Mouse (Mus musculus) liver, embryonic 15.5 days (tissue): ENCODE measurements around the gene Plxdc1. TPM values are rescaled to one million over a fixed set of nuclear protein-coding genes. Genes with fewer than 3 reads are reported as not detected.

ENCODE experiments used
- ATAC-seq: fragments of 200-750 bp; cut with Nextera tagmentation; 2 replicates; pipeline ENCODE4 v1.8.0; 2017; ENCODE audit warnings: moderate number of reproducible peaks, mild to moderate bottlenecking, moderate library complexity; ENCODE audit not compliant: insufficient read depth
- H3K27ac ChIP-seq: fragments of 300-500 bp; sonication (generic); replicated peaks from 2 replicates; pipeline ENCODE4 v1.5.1; 2015; ENCODE audit warnings: mild to moderate bottlenecking, inconsistent platforms
- H3K27me3 ChIP-seq: fragments of 300-500 bp; sonication (generic); 2 replicates; pipeline ENCODE4 v1.6.1; 2015; ENCODE audit warnings: mild to moderate bottlenecking, inconsistent platforms
- H3K36me3 ChIP-seq: fragments of 300-500 bp; sonication (generic); replicated peaks from 2 replicates; pipeline ENCODE4 v1.6.1; 2015; ENCODE audit warnings: moderate library complexity, mild to moderate bottlenecking, inconsistent platforms
- H3K4me1 ChIP-seq: fragments of 300-500 bp; sonication (generic); replicated peaks from 2 replicates; pipeline ENCODE4 v1.6.1; 2015; ENCODE audit warnings: inconsistent platforms
- H3K4me2 ChIP-seq: fragments of 300-500 bp; sonication (generic); 2 replicates; pipeline ENCODE4 v1.6.1; 2015; ENCODE audit warnings: moderate library complexity, mild to moderate bottlenecking, inconsistent platforms
- H3K4me3 ChIP-seq: fragments of 300-500 bp; sonication (generic); replicated peaks from 2 replicates; pipeline ENCODE4 v1.5.1; 2015; ENCODE audit warnings: mild to moderate bottlenecking, inconsistent platforms
- H3K9ac ChIP-seq: fragments of 300-500 bp; sonication (generic); 2 replicates; pipeline ENCODE4 v1.6.1; 2015; ENCODE audit warnings: moderate library complexity, mild to moderate bottlenecking, inconsistent platforms
- H3K9me3 ChIP-seq: fragments of 300-500 bp; sonication (generic); replicated peaks from 2 replicates; pipeline ENCODE4 v1.6.1; 2016; ENCODE audit warnings: inconsistent platforms
- WGBS: fragments of 180-500 bp; shearing (Covaris S2); methylation state at CpG from one replicate; pipeline ENCODE4 v1.1.7; 2015; ENCODE audit warnings: mixed read lengths; ENCODE audit not compliant: insufficient replicate concordance; 5-methylcytosine and 5-hydroxymethylcytosine counted together
- polyA plus RNA-seq: library from polyadenylated mRNA; unstranded; fragments of >200 nt; fragmentation: Nextera tagmentation; extraction: Ambion mirVana; gene quantifications from 2 replicates; pipeline ENCODE4 v1.2.1, GENCODE M21; 2015

Gene Plxdc1
- polyA plus RNA-seq, 1 experiment from 2014 or later = 0.75 TPM

DNA sequence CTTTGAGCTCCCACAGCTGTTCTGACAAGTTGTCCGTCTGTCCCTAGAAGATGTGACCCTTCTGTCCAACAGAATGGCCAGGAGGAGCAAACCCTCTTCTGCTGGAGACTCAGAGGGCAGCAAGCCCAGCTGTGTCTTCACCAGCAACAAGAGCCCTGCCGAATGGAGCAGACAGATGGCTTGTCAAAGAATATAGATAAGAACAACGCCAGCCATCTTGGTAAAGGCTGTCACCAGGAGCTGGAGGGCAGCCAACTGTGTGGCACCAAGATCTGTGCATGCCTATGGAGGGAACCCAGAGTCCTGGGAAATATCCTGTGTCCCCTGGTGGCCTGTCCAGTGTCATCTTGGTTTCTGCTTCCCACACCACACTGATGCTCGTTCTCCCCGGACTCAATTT, 78.3 kb downstream of the Plxdc1 start:
- 47% methylated on average over 5 of the region's 5 CpGs for WGBS
- Histone ChIP-seq H3K27ac (no peak overlapping the region), H3K9me3 (no peaks in the 10 kb centered on the region), H3K4me2 (no peak overlapping the region), H3K9ac (no peak overlapping the region), H3K27me3 (no peaks in the 10 kb centered on the region; the same call in none of the 2 replicates), H3K4me3 (no peak overlapping the region), H3K36me3 (no peaks in the 10 kb centered on the region), H3K4me1 (no peaks in the 10 kb centered on the region)
- no peak for ATAC-seq

DNA sequence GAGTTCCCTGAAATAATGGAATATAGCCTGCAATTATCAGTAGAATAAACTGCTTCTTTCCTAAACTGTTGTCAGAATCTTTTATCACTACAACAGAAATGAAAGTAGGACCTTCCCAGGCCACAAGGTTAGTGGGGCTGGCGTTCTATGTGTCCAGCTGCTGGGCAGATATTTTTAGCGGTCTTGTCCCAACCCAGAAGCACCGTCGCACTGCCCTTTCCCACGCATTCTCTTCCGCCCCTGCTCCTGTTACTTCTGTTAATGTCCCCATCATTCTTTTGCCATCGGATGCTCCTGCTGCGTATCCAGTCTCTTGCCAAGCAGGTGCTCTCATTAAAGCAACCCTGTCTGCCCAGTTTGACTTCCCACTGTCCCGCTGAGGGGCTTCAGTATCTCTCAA, 79.3 kb downstream of the Plxdc1 start:
- H3K27ac ChIP-seq = no peak overlapping the region
- 73% methylated on average over 9 of the region's 9 CpGs for WGBS
- no peaks in the 10 kb centered on the region for H3K9me3 ChIP-seq
- H3K4me2 ChIP-seq = no peak overlapping the region
- no peaks in the 10 kb centered on the region for H3K36me3 ChIP-seq
- ATAC-seq = no peak
- H3K4me1 ChIP-seq = no peaks in the 10 kb centered on the region
- H3K27me3 ChIP-seq = no peaks in the 10 kb centered on the region; the same call in none of the 2 replicates
- H3K9ac ChIP-seq = no peak overlapping the region
- no peak overlapping the region for H3K4me3 ChIP-seq

DNA sequence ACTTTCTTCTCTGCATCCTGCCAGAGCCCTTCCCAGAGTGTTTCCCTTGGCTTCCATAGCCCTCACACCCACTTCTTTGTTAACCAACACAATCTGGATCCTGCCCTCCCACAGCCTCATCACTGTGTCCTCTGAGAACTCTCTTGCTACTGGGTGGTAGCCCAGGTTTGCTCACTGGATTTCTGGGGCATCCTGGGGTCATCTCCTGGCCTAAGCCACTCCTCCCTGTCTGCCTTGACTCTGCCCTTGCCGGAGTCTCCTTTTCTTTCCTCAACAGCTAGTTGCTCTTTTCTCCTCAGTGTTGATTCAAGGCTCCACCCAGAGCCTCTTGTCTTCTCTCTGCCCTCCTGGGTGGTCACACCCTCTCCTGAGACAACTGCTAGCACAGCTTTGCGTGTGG, 80.3 kb downstream of the Plxdc1 start:
- Histone ChIP-seq H3K9ac (no peak overlapping the region), H3K27me3 (peaks cover under 1% of the 10 kb centered on the region), H3K9me3 (no peaks in the 10 kb centered on the region), H3K4me2 (no peak overlapping the region), H3K27ac (no peak overlapping the region), H3K4me1 (no peaks in the 10 kb centered on the region), H3K36me3 (no peaks in the 10 kb centered on the region), H3K4me3 (no peak overlapping the region)
- 62% methylated on average over 2 of the region's 2 CpGs for WGBS
- no peak for ATAC-seq

DNA sequence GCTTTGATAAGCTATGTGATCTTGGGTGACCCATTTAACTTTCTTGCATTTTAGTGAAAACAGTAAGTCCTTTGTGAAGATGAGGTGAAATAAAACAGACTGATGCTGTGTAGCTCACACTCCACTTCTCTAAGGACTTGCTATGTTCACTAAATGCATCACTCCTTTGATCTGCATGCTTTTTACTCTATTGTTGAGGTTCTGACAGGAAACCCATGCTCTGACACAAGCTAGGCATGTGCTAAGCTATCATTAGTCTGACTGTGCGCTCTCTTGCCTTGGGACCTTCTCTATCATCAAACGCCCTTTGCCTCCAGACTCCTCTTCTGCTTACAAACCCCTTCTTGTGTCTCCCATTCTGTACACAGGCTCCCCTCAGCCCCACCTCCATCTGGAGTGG, 80.7 kb downstream of the Plxdc1 start:
- Histone ChIP-seq H3K36me3 (no peaks in the 10 kb centered on the region), H3K27ac (no peak overlapping the region), H3K9me3 (no peaks in the 10 kb centered on the region), H3K9ac (no peak overlapping the region), H3K4me2 (no peak overlapping the region), H3K27me3 (peaks cover 4% of the 10 kb centered on the region), H3K4me1 (no peaks in the 10 kb centered on the region), H3K4me3 (no peak overlapping the region)
- no peak for ATAC-seq
- WGBS = 62% methylated on average over 2 of the region's 2 CpGs

DNA sequence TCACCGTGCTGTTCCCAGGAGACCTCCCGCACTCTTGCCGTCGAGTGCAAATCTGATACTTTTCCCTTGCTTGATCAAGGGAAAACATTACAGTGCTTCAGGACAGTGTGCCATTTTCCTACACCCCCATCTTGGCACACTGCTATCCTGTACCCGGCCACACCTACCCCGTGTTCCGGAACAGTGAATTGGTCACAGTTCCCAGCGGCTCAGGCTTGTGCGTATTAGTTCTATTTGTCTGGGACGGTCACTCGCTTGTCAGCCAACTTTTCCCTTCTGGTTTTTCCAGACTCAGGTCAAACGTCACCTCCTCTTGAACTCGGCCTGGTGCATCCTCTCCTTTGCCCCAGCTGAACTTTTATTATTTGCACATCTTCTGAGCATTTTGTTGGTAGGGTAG, 81.4 kb downstream of the Plxdc1 start:
- no peak overlapping the region for H3K4me2 ChIP-seq
- WGBS = 77% methylated on average over 13 of the region's 13 CpGs

DNA sequence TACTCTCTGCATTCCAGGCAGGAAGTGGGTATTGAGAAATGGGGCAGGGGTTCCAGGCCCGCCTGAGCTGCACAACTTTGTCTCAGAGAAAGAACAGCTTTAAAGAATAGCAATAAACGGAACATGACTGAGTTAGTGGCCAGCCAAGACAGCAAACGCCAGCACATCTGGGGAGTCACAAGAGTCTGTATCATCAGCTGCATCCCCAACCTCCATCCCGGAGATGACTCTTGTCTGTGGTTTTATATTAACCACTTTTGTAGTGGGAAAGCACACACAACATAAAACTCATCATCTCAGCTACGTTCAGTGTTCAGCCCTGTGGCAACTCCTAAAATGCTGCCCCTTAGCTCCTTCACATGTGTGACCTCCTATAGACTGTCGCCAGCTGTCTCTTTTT, 84.4 kb downstream of the Plxdc1 start:
- no peak overlapping the region for H3K4me3 ChIP-seq
- 50% methylated on average over 6 of the region's 6 CpGs for WGBS
- no peaks in the 10 kb centered on the region for H3K4me1 ChIP-seq
- H3K27ac ChIP-seq = no peak overlapping the region
- no peak overlapping the region for H3K9ac ChIP-seq
- H3K9me3 ChIP-seq = no peaks in the 10 kb centered on the region
- H3K36me3 ChIP-seq = no peaks in the 10 kb centered on the region
- no peak overlapping the region for H3K4me2 ChIP-seq
- H3K27me3 ChIP-seq = peaks cover 10% of the 10 kb centered on the region
- ATAC-seq = no peak

More for the DNA sequence above, 81.4 kb downstream of the Plxdc1 start:
- Histone ChIP-seq H3K4me1 (no peaks in the 10 kb centered on the region), H3K27me3 (peaks cover 10% of the 10 kb centered on the region), H3K4me3 (no peak overlapping the region), H3K36me3 (no peaks in the 10 kb centered on the region), H3K27ac (no peak overlapping the region), H3K9me3 (no peaks in the 10 kb centered on the region), H3K9ac (no peak overlapping the region)
- ATAC-seq = no peak

DNA sequence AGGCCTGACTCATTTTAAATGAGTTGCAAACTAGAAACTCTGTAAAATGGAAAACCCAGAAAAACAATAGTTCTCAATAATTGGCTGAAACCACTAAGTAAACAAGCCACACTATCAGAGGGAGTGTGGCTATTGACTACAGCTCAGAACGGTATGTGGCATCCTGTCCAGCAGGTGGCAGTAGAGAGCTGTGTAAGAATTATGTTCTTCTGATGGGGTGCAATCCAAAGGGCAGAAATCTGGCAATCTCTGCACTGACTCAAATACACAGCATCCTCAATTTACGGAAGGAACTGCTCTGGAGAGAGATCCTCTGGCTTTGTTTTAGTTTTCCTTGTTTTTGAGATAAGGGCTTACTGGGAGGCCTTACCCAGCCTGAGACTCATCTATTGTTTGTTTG, 86.4 kb downstream of the Plxdc1 start:
- H3K9ac ChIP-seq = no peak overlapping the region
- no peak overlapping the region for H3K27ac ChIP-seq
- no peaks in the 10 kb centered on the region for H3K36me3 ChIP-seq
- WGBS = 0% methylated on average over 2 of the region's 2 CpGs
- ATAC-seq = no peak
- H3K4me3 ChIP-seq = no peak overlapping the region
- no peaks in the 10 kb centered on the region for H3K9me3 ChIP-seq
- no peak overlapping the region for H3K4me2 ChIP-seq
- 0 out of 2 replicates have a peak, but pooled peaks cover 10% of the 10 kb centered on the region for H3K27me3 ChIP-seq
- H3K4me1 ChIP-seq = no peaks in the 10 kb centered on the region

DNA sequence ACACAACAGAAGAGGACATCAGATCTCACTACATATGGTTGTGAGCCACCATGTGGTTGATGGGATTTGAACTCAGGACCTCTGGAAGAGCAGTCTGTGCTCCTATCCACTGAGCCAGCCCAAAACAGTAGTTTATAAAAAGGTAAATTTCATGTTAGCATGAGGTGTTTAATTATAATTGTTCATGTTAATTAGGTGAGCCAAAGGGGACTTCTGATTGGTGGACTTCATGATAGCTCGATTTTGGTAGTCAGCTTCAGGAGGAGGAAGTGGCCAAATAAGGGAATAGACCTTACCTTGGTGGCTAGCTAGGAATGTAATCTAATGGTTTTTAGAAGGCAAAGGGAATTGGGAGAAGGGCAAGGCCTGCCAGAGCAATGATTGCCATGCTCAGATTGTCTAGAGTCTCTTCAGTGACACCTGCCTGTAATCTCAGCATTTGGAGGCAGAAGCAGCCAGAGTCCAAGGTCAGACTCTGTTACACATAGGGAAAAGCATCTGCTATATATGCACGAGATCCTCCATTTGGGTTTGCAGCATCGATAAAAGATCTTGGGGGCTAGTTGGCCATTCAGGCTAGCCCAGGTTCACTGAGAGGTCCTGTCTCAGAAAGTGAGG, 88.6 kb downstream of the Plxdc1 start:
- Histone ChIP-seq H3K9me3 (no peaks in the 10 kb centered on the region), H3K9ac (no peak overlapping the region), H3K27ac (no peak overlapping the region), H3K4me1 (no peaks in the 10 kb centered on the region), H3K27me3 (0 out of 2 replicates have a peak, but pooled peaks cover 10% of the 10 kb centered on the region), H3K36me3 (no peaks in the 10 kb centered on the region), H3K4me2 (no peak overlapping the region), H3K4me3 (no peak overlapping the region)
- ATAC-seq = no peak
- WGBS = 56% methylated on average over 3 of the region's 3 CpGs

DNA sequence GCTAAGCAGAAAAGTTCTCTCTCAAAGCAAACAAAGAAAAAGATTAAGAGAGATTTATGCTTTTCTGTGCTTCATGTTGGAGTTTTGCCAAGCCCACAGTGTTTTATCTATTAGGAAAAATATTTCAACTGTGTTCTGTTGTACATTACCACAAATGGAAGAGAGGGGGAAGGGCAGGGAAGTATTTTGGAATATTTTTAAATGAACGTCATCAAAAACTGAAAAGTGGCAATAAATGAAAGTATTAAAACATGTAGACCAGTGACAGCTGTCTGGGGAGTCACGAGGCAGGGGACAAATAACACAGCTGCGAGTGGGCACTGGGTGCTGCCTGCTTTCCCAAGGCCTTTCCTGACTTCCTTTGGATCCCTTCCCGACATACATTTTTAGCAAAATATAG, 89.6 kb downstream of the Plxdc1 start:
- ATAC-seq = no peak
- 0 out of 2 replicates have a peak, but pooled peaks cover 10% of the 10 kb centered on the region for H3K27me3 ChIP-seq
- no peaks in the 10 kb centered on the region for H3K9me3 ChIP-seq
- H3K4me2 ChIP-seq = no peak overlapping the region
- no peak overlapping the region for H3K27ac ChIP-seq
- H3K4me3 ChIP-seq = no peak overlapping the region
- H3K36me3 ChIP-seq = no peaks in the 10 kb centered on the region
- H3K4me1 ChIP-seq = no peaks in the 10 kb centered on the region
- WGBS = 43% methylated on average over 4 of the region's 4 CpGs
- H3K9ac ChIP-seq = no peak overlapping the region

DNA sequence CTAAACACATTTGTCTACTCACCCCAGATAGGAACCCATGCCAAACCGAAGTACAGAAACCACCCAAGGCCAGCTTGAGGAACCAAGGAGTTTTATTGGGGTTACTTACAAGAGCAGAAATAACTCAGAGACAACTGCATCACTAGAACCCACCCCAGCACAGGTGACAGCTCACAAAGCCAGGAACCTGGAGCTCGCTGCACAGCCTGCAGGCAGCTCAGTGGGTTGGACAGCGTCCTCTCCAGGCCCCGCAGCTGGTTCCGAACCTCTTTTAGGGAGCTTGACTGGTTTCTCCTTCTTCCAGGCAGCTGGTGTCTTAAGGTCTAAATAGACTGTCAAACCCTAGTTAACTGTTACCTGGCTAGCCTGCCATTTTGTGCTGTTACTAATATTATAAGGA, 94.4 kb downstream of the Plxdc1 start:
- no peak overlapping the region for H3K4me3 ChIP-seq
- H3K4me2 ChIP-seq = no peak overlapping the region
- H3K27me3 ChIP-seq = no peaks in the 10 kb centered on the region
- no peak overlapping the region for H3K27ac ChIP-seq
- no peaks in the 10 kb centered on the region for H3K4me1 ChIP-seq
- ATAC-seq = no peak
- no peaks in the 10 kb centered on the region for H3K36me3 ChIP-seq
- H3K9ac ChIP-seq = no peak overlapping the region
- H3K9me3 ChIP-seq = no peaks in the 10 kb centered on the region
- WGBS = 58% methylated on average over 5 of the region's 5 CpGs

DNA sequence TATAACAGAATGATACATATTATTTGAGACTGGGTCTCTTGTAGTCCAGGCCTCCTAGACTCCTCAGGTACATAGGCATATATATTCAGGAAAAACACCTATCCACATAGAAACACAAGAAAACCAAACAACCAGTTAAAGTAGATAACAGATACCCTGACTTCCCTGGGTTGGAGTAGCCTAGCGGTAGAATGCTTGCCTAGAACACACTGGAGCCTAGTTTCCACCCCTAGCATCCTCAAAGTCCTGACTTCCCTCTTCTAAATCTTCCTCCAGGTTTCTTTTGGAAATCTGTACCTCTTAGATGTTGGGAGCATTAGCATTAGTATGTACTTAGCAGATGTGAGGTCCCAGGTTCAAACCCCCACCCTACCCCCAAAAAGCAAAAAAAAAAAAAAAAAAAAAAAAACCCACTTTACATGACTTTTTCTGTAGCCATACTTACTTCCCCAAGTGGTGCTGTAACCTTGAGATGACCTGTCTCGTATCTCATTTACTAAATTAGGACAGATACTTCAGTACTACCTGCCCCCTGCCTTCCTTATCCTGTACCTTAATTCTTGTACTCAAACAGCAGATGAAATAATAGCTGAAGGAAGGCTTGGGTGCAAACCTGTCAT, 100.8 kb downstream of the Plxdc1 start:
- Histone ChIP-seq H3K4me3 (0 out of 2 replicates have a peak overlapping the region, but pooled peaks have one; percentile 70), H3K4me2 (peak overlapping the region; percentile 76), H3K4me1 (peaks cover 22% of the 10 kb centered on the region), H3K9me3 (no peaks in the 10 kb centered on the region), H3K36me3 (no peaks in the 10 kb centered on the region), H3K27me3 (no peaks in the 10 kb centered on the region), H3K27ac (no peak overlapping the region), H3K9ac (no peak overlapping the region)
- ATAC-seq = no peak
- 73% methylated on average over 2 of the region's 2 CpGs for WGBS
